Mouse (Mus musculus) embryo, embryonic 10 days (tissue): Measurements from ENCODE around the gene Cox8b.

Experiments used
- DNase-seq: peaks from one replicate; pipeline ENCODE4 v3.0.0-alpha.2; 2015; ENCODE audit warnings: low spot score

Gene Cox8b

GRCm38 (mm10) chr7:140900220-140900619, at the start of gene Cox8b:
Gene Cox8b (minus strand): TSS chr7:140900446.
- DNase-seq, result no peak

GRCm38 (mm10) chr7:140949255-140949654, 49.0 kb upstream of the Cox8b start:
- DNase-seq, result no peak

- DNase-seq, result no peak
These were observed 47.9 kb upstream of the Cox8b start for GRCm38 (mm10) chr7:140948161-140948560.

- no peak for DNase-seq
These were observed 46.7 kb upstream of the Cox8b start for GRCm38 (mm10) chr7:140946980-140947379.

GRCm38 (mm10) chr7:140946311-140946710, 46.1 kb upstream of the Cox8b start:
- DNase-seq, result no peak

GRCm38 (mm10) chr7:140945247-140945646, 45.0 kb upstream of the Cox8b start:
- DNase-seq, result no peak

- DNase-seq, result no peak
These were observed 44.0 kb upstream of the Cox8b start for GRCm38 (mm10) chr7:140944236-140944635.

GRCm38 (mm10) chr7:140943356-140943755, 43.1 kb upstream of the Cox8b start:
- no peak for DNase-seq

GRCm38 (mm10) chr7:140942811-140943210, 42.6 kb upstream of the Cox8b start:
- DNase-seq, result no peak

- DNase-seq, result no peak
These were observed 42.1 kb upstream of the Cox8b start for GRCm38 (mm10) chr7:140942341-140942740.

GRCm38 (mm10) chr7:140941222-140942051, 41.2 kb upstream of the Cox8b start, which contains the start of gene Pgghg:
Gene Pgghg (plus strand): TSS chr7:140941391.
- peak; percentile 92 for DNase-seq

- DNase-seq, result peak; percentile 73
These were observed 39.5 kb upstream of the Cox8b start for GRCm38 (mm10) chr7:140939669-140940171.

GRCm38 (mm10) chr7:140938896-140939295, 38.6 kb upstream of the Cox8b start:
- DNase-seq, result no peak

- DNase-seq, result peak; percentile 39
These were observed 38.2 kb upstream of the Cox8b start for GRCm38 (mm10) chr7:140938436-140938835.

GRCm38 (mm10) chr7:140927181-140927580, 26.9 kb upstream of the Cox8b start:
- no peak for DNase-seq

GRCm38 (mm10) chr7:140923070-140923775, 23.0 kb upstream of the Cox8b start:
- no peak for DNase-seq

GRCm38 (mm10) chr7:140922398-140923069, 22.3 kb upstream of the Cox8b start:
- DNase-seq, result peak; percentile 47

- DNase-seq, result no peak
These were observed 21.2 kb upstream of the Cox8b start for GRCm38 (mm10) chr7:140921225-140921975.

- no peak for DNase-seq
These were observed 20.3 kb upstream of the Cox8b start, which contains the start of gene Nlrp6 for GRCm38 (mm10) chr7:140920418-140921029. Gene Nlrp6 (plus strand): TSS chr7:140920902.

- DNase-seq, result no peak
These were observed 19.7 kb upstream of the Cox8b start for GRCm38 (mm10) chr7:140919911-140920310.

- no peak for DNase-seq
These were observed 13.9 kb upstream of the Cox8b start for GRCm38 (mm10) chr7:140914031-140914690.
